Mouse (Mus musculus) liver, postnatal 0 days (tissue): ENCODE results near the gene Gramd1a. TPM values are rescaled to one million over a fixed set of nuclear protein-coding genes. Genes with fewer than 3 reads are reported as not detected.
A peak's percentile ranks its signal among the peaks of the same experiment; 100 is the strongest.

Experiments used
- ATAC-seq: fragments of 200-750 bp; cut with Nextera tagmentation; 2 replicates; pipeline ENCODE4 v1.8.0; 2017; ENCODE audit warnings: mild to moderate bottlenecking, moderate library complexity
- DNase-seq: peaks from one replicate; pipeline ENCODE4 v3.0.0-alpha.2; 2016
- H3K27ac ChIP-seq: fragments of 300-500 bp; sonication (generic); 2 replicates; pipeline ENCODE4 v1.5.1; 2014; ENCODE audit warnings: antibody characterized with exemption, moderate library complexity, mild to moderate bottlenecking, low read depth
- H3K27me3 ChIP-seq: fragments of 300-500 bp; sonication (generic); 2 replicates; pipeline ENCODE4 v1.6.1; 2014; ENCODE audit warnings: low read length, control low read depth, mixed read lengths; ENCODE audit not compliant: insufficient read depth
- H3K36me3 ChIP-seq: fragments of 300-500 bp; sonication (generic); replicated peaks from 2 replicates; pipeline ENCODE4 v1.6.1; 2014; ENCODE audit warnings: mild to moderate bottlenecking, control low read depth, low read length, moderate library complexity, mixed read lengths; ENCODE audit not compliant: insufficient read depth
- H3K4me1 ChIP-seq: fragments of 300-500 bp; sonication (generic); 2 replicates; pipeline ENCODE4 v1.6.1; 2014; ENCODE audit warnings: antibody characterized with exemption, mild to moderate bottlenecking, control low read depth; ENCODE audit not compliant: insufficient read depth
- H3K4me2 ChIP-seq: fragments of 300-500 bp; sonication (generic); 2 replicates; pipeline ENCODE4 v1.6.1; 2014; ENCODE audit warnings: low read depth, mild to moderate bottlenecking, low read length, moderate library complexity, mixed read lengths
- H3K4me3 ChIP-seq: fragments of 300-500 bp; sonication (generic); 2 replicates; pipeline ENCODE4 v1.5.1; 2014; ENCODE audit warnings: low read depth, low read length
- H3K9ac ChIP-seq: fragments of 300-500 bp; sonication (generic); replicated peaks from 2 replicates; pipeline ENCODE4 v1.6.1; 2014; ENCODE audit warnings: mild to moderate bottlenecking, moderate library complexity
- H3K9me3 ChIP-seq: fragments of 300-500 bp; sonication (generic); 2 replicates; pipeline ENCODE4 v1.6.1; 2016; ENCODE audit warnings: mild to moderate bottlenecking, control low read depth, low read length, mixed read lengths
- CTCF ChIP-seq: sonication (generic); IDR thresholded peaks from 2 replicates; pipeline ENCODE4 v1.5.1; 2016; ENCODE audit warnings: antibody characterized with exemption, low read depth
- EP300 ChIP-seq: IDR thresholded peaks from 2 replicates; pipeline ENCODE4 v1.6.1; 2016; ENCODE audit warnings: antibody characterized with exemption, low read depth, mild to moderate bottlenecking
- WGBS: fragments of 180-500 bp; shearing (Covaris S2); extraction: QIAGEN DNeasy Blood & Tissue Kit; methylation state at CpG from one replicate; pipeline ENCODE4 v1.1.7; 2014; ENCODE audit not compliant: insufficient replicate concordance; 5-methylcytosine and 5-hydroxymethylcytosine counted together
- polyA plus RNA-seq: library from polyadenylated mRNA; unstranded; fragments of >200 nt; fragmentation: Nextera tagmentation; extraction: Ambion mirVana; gene quantifications from 2 replicates; pipeline ENCODE4 v1.2.1, GENCODE M21; 2015

Gene Gramd1a
- polyA plus RNA-seq, 1 experiment from 2014 or later, result 8.9 TPM

- Histone ChIP-seq H3K4me1 (peaks cover 7% of the 10 kb centered on the region), H3K4me3 (no peak overlapping the region), H3K9ac (no peak overlapping the region), H3K27me3 (no peaks in the 10 kb centered on the region), H3K4me2 (no peak overlapping the region), H3K9me3 (no peaks in the 10 kb centered on the region), H3K36me3 (no peaks in the 10 kb centered on the region), H3K27ac (no peak overlapping the region)
- ATAC-seq (no peak), DNase-seq (no peak)
- WGBS, result 78% methylated on average over 7 of the region's 7 CpGs
- TF ChIP-seq EP300 (no peak), CTCF (no peak)
Observed at GRCm38 (mm10) chr7:31118486-31118885, 37.2 kb downstream of the Gramd1a start.

DNA sequence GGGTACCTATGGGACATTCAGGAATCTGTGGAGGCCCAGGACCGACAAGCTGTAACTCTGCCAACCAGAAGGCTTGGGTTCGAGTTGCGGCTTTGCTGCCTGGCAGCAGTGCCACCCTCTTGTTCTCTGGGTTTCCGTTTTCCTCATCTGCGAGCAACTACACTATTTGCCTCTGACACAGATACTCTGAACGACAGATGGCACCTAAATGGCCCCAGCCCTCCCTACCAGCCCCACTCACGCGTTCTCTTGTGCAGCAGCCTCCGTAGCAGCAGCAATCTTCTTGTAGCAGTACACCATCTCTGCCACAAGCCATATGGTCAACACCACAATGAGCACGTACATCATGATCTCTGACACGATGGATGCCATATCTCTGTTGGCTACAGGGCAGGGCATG lies 38.2 kb downstream of the Gramd1a start:
- no peaks in the 10 kb centered on the region for H3K9me3 ChIP-seq
- no peaks in the 10 kb centered on the region for H3K27me3 ChIP-seq
- H3K27ac ChIP-seq, result no peak overlapping the region
- TF ChIP-seq EP300, result no peak
- TF ChIP-seq CTCF, result no peak
- H3K4me3 ChIP-seq, result no peak overlapping the region
- H3K9ac ChIP-seq, result no peak overlapping the region
- no peak for ATAC-seq
- no peak overlapping the region for H3K4me2 ChIP-seq
- 77% methylated on average over 11 of the region's 11 CpGs for WGBS
- no peak for DNase-seq
- no peaks in the 10 kb centered on the region for H3K36me3 ChIP-seq
- H3K4me1 ChIP-seq, result peaks cover 15% of the 10 kb centered on the region

- Histone ChIP-seq H3K27me3 (no peaks in the 10 kb centered on the region), H3K27ac (peak overlapping the region; percentile 92), H3K36me3 (no peaks in the 10 kb centered on the region), H3K9ac (no peak overlapping the region), H3K4me3 (no peak overlapping the region), H3K4me2 (no peak overlapping the region), H3K9me3 (no peaks in the 10 kb centered on the region), H3K4me1 (peaks cover 21% of the 10 kb centered on the region)
- no peak for ATAC-seq
- TF ChIP-seq CTCF (no peak), EP300 (no peak)
- 55% methylated on average over 15 of the region's 16 CpGs for WGBS
- DNase-seq, result peak; percentile 44
Observed at GRCm38 (mm10) chr7:31116721-31117145, 39.0 kb downstream of the Gramd1a start.

- Histone ChIP-seq H3K36me3 (no peaks in the 10 kb centered on the region), H3K9me3 (no peaks in the 10 kb centered on the region), H3K4me1 (peaks cover 27% of the 10 kb centered on the region), H3K9ac (peak overlapping the region; percentile 65), H3K27me3 (no peaks in the 10 kb centered on the region), H3K4me2 (peak overlapping the region; percentile 69), H3K27ac (peak overlapping the region; percentile 92), H3K4me3 (0 out of 2 replicates have a peak overlapping the region, but pooled peaks have one; percentile 43)
- peak; percentile 91 for ATAC-seq
- WGBS, result 10% methylated on average over 17 of the region's 17 CpGs
- peak; percentile 71; the same call in 1 of the 2 replicates for TF ChIP-seq EP300
- no peak for TF ChIP-seq CTCF
- DNase-seq, result peak; percentile 87
Observed at GRCm38 (mm10) chr7:31115587-31116043, 40.1 kb downstream of the Gramd1a start.

- H3K4me3 ChIP-seq, result peak within 1 kb of the TSS; percentile 43
- H3K9me3 ChIP-seq, result no peaks in the 10 kb centered on the region
- H3K4me1 ChIP-seq, result peaks cover 27% of the 10 kb centered on the region
- DNase-seq, result peak; percentile 82
- H3K36me3 ChIP-seq, result no peaks in the 10 kb centered on the region
- peak within 1 kb of the TSS; percentile 92 for H3K27ac ChIP-seq
- peak; percentile 90 for ATAC-seq
- peak within 1 kb of the TSS; percentile 69 for H3K4me2 ChIP-seq
- 36% methylated on average over 11 of the region's 15 CpGs for WGBS
- no peaks in the 10 kb centered on the region for H3K27me3 ChIP-seq
- peak within 1 kb of the TSS; percentile 65 for H3K9ac ChIP-seq
- TF ChIP-seq CTCF, result no peak
- TF ChIP-seq EP300, result no peak
Observed at GRCm38 (mm10) chr7:31115182-31115581, 40.5 kb downstream of the Gramd1a start, which contains the start of gene Hpn. TSS of gene Hpn (minus strand) at chr7:31115290.

GRCm38 (mm10) chr7:31114646-31115045 lies 41.0 kb downstream of the Gramd1a start:
- TF ChIP-seq CTCF (peak; percentile 42), EP300 (no peak)
- peak overlapping the region; percentile 65 for H3K9ac ChIP-seq
- WGBS, result 55% methylated on average over 10 of the region's 10 CpGs
- DNase-seq (peak; percentile 56), ATAC-seq (peak; percentile 26)
- H3K27me3 ChIP-seq, result no peaks in the 10 kb centered on the region
- H3K27ac ChIP-seq, result peak overlapping the region; percentile 92
- H3K4me1 ChIP-seq, result peaks cover 30% of the 10 kb centered on the region
- no peaks in the 10 kb centered on the region for H3K9me3 ChIP-seq
- H3K4me2 ChIP-seq, result peak overlapping the region; percentile 69
- H3K36me3 ChIP-seq, result no peaks in the 10 kb centered on the region
- peak overlapping the region; percentile 43 for H3K4me3 ChIP-seq
